Mouse (Mus musculus) heart, embryonic 13.5 days (tissue): Measurements from ENCODE around the gene Ptges2. TPM values are rescaled to one million over a fixed set of nuclear protein-coding genes. Genes with fewer than 3 reads are reported as not detected.
A peak's percentile ranks its signal among the peaks of the same experiment; 100 is the strongest.

ENCODE experiments used
- ATAC-seq: fragments of 200-750 bp; cut with Nextera tagmentation; 2 replicates; pipeline ENCODE4 v1.8.0; 2017; ENCODE audit warnings: moderate TSS enrichment; ENCODE audit not compliant: insufficient number of reproducible peaks, low FRiP score, low TSS enrichment; ENCODE audit errors: extremely low read depth
- H3K27ac ChIP-seq: fragments of 300-500 bp; sonication (generic); replicated peaks from 2 replicates; pipeline ENCODE4 v1.5.1; 2015; ENCODE audit warnings: moderate library complexity, mild to moderate bottlenecking, inconsistent platforms
- H3K27me3 ChIP-seq: fragments of 300-500 bp; sonication (generic); replicated peaks from 2 replicates; pipeline ENCODE4 v1.6.1; 2015; ENCODE audit warnings: mild to moderate bottlenecking, inconsistent platforms
- H3K36me3 ChIP-seq: fragments of 300-500 bp; sonication (generic); 2 replicates; pipeline ENCODE4 v1.6.1; 2015; ENCODE audit warnings: mild to moderate bottlenecking, inconsistent platforms
- H3K4me1 ChIP-seq: fragments of 300-500 bp; sonication (generic); 2 replicates; pipeline ENCODE4 v1.6.1; 2015; ENCODE audit warnings: inconsistent platforms
- H3K4me2 ChIP-seq: fragments of 300-500 bp; sonication (generic); 2 replicates; pipeline ENCODE4 v1.6.1; 2015; ENCODE audit warnings: inconsistent platforms, mild to moderate bottlenecking, moderate library complexity
- H3K4me3 ChIP-seq: fragments of 300-500 bp; sonication (generic); 2 replicates; pipeline ENCODE4 v1.5.1; 2015; ENCODE audit warnings: moderate library complexity, mild to moderate bottlenecking, inconsistent platforms
- H3K9ac ChIP-seq: fragments of 300-500 bp; sonication (generic); 2 replicates; pipeline ENCODE4 v1.6.1; 2015; ENCODE audit warnings: inconsistent platforms, mild to moderate bottlenecking, moderate library complexity
- H3K9me3 ChIP-seq: fragments of 300-500 bp; sonication (generic); 2 replicates; pipeline ENCODE4 v1.6.1; 2016; ENCODE audit warnings: inconsistent platforms
- WGBS: fragments of 180-500 bp; shearing (Covaris S2); methylation state at CpG from one replicate; pipeline ENCODE4 v1.1.7; 2015; ENCODE audit warnings: mixed read lengths; 5-methylcytosine and 5-hydroxymethylcytosine counted together
- polyA plus RNA-seq: library from polyadenylated mRNA; unstranded; fragments of >200 nt; fragmentation: Nextera tagmentation; extraction: Ambion mirVana; gene quantifications from 2 replicates; pipeline ENCODE4 v1.2.1, GENCODE M21; 2015

The Ptges2 gene
- polyA plus RNA-seq, 1 experiment from 2014 or later = 35.3 TPM

DNA sequence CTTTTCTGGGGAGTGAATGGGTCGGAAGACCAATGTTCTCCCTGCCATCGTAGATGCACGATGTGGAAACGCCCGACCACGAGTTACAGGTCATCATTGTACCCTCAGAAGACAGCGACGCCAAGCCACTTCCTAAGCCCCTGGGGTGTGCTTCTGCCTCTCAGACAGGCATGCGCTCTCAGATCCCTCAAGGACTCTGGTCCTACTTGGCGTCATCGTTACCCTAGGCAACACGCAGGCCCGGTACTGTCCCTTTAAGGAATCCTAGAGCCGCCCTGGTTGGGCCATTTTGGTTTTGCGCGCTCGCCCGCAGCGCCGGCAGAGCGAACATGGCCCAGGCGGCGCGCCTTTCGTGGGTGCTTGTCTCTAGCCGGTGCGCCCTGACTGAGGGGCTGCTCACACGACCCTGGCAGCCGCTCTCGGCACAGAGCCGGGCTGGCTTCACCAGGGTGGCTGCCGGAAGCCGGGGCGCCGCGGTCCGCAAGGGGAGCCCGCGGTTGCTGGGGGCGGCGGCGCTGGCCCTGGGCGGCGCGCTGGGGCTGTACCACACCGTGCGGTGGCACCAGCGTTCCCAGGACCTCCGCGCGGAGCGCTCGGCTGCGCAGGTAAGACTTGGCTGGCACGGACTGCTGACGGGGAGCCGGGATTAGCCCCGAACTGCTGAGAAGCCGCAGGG is 388 bp downstream of the Ptges2 start:
- H3K9me3 ChIP-seq = no peaks in the 10 kb centered on the region
- H3K27me3 ChIP-seq = no peaks in the 10 kb centered on the region
- peak overlapping the region; percentile 94 for H3K9ac ChIP-seq
- peak overlapping the region; percentile 96 for H3K4me2 ChIP-seq
- H3K27ac ChIP-seq = peak overlapping the region; percentile 93
- peaks cover 25% of the 10 kb centered on the region for H3K4me1 ChIP-seq
- WGBS = under 1% methylated on average over 59 of the region's 59 CpGs
- H3K36me3 ChIP-seq = peaks cover 32% of the 10 kb centered on the region
- peak overlapping the region; percentile 96 for H3K4me3 ChIP-seq
- peak; percentile 84 for ATAC-seq

DNA sequence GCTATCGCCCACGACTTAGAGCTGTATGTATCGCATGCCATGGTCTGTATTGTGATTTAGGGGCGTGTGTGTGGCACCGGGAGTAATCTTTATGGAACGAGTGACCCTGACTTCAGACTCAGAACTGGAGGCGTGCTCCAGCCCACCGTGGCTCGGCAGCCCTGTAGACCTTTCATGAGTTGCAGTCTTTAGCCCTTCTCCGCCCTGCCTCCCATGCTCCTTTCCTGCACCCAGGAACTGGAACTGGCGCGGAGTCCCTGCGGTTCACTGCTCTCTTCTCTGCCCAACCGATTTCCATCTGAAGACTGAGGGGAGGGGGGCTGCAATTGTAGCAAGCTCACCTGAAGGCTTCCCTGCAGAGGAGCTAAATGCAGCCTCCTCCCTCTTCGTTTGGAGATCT is 999 bp downstream of the Ptges2 start:
- peaks cover 25% of the 10 kb centered on the region for H3K4me1 ChIP-seq
- 0% methylated on average over 15 of the region's 15 CpGs for WGBS
- no peaks in the 10 kb centered on the region for H3K9me3 ChIP-seq
- H3K4me3 ChIP-seq = peak overlapping the region; percentile 96
- peak overlapping the region; percentile 94 for H3K9ac ChIP-seq
- H3K4me2 ChIP-seq = peak overlapping the region; percentile 96
- H3K36me3 ChIP-seq = peaks cover 38% of the 10 kb centered on the region
- H3K27me3 ChIP-seq = no peaks in the 10 kb centered on the region
- no peak for ATAC-seq
- peak overlapping the region; percentile 93 for H3K27ac ChIP-seq

DNA sequence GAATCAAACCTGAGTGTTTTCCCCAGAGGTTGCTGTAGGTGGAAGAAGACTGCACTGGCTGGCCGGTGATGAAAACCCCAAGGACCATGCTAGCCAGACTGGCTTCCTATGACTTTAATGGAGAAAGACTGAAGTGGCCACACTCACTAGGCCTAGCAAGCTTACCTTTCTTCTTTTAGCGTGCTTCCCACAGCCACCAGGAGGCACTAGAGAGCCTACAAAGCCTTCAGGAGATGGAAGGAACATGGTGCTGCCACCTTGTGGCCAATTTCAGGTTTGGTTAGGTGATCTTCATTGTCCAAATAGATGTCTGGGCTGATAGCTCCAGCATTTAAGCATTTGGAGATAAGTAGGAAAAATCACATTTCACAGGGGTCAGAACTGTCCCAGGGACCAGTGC is 9.0 kb downstream of the Ptges2 start:
- Histone ChIP-seq H3K9me3 (no peaks in the 10 kb centered on the region), H3K27ac (no peak overlapping the region), H3K4me3 (no peak overlapping the region), H3K4me2 (no peak overlapping the region), H3K4me1 (no peaks in the 10 kb centered on the region), H3K9ac (no peak overlapping the region), H3K27me3 (no peaks in the 10 kb centered on the region), H3K36me3 (peaks cover 36% of the 10 kb centered on the region)
- no peak for ATAC-seq
- whole genome bisulfite sequencing = 12% methylated on average over 2 of the region's 2 CpGs

DNA sequence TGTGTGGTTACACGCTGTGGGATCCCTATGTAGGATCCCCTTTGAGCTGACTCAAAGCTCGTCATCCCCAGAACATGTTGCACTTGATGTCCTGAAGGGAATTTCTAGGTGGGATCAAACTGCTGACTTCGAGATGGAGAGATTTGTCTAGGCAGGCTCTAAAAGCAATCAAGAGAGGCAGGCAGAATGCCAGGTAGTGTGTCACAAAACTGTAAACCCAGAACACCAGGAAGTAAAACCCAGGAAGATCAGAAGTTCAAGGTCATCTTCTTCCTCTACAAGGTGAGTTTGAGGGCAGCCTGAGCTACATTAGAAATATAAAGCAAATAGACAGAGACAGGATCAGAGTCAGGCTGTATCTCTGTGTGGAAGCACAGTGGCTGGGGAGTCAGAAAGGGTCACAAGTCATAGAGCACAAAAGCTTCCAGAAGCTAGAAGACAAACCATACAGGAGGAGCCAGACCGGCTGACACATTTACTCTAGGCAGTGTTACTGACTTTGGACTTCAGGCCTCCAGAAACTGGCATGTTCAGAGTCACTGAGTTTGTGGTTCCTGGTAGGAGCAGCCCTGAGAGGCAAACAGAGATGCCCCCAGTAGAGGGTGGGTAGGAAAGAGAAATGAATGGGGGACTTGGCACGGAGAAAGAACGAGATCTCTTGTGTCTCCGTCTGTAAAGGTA is 11.6 kb downstream of the Ptges2 start:
- H3K4me2 ChIP-seq = no peak overlapping the region
- H3K9ac ChIP-seq = 0 out of 2 replicates have a peak overlapping the region, but pooled peaks have one; percentile 7
- H3K4me1 ChIP-seq = no peaks in the 10 kb centered on the region
- H3K27ac ChIP-seq = no peak overlapping the region
- no peaks in the 10 kb centered on the region for H3K9me3 ChIP-seq
- H3K36me3 ChIP-seq = peaks cover 10% of the 10 kb centered on the region
- WGBS = 74% methylated on average over 7 of the region's 7 CpGs
- no peaks in the 10 kb centered on the region for H3K27me3 ChIP-seq
- ATAC-seq = no peak
- H3K4me3 ChIP-seq = no peak overlapping the region

DNA sequence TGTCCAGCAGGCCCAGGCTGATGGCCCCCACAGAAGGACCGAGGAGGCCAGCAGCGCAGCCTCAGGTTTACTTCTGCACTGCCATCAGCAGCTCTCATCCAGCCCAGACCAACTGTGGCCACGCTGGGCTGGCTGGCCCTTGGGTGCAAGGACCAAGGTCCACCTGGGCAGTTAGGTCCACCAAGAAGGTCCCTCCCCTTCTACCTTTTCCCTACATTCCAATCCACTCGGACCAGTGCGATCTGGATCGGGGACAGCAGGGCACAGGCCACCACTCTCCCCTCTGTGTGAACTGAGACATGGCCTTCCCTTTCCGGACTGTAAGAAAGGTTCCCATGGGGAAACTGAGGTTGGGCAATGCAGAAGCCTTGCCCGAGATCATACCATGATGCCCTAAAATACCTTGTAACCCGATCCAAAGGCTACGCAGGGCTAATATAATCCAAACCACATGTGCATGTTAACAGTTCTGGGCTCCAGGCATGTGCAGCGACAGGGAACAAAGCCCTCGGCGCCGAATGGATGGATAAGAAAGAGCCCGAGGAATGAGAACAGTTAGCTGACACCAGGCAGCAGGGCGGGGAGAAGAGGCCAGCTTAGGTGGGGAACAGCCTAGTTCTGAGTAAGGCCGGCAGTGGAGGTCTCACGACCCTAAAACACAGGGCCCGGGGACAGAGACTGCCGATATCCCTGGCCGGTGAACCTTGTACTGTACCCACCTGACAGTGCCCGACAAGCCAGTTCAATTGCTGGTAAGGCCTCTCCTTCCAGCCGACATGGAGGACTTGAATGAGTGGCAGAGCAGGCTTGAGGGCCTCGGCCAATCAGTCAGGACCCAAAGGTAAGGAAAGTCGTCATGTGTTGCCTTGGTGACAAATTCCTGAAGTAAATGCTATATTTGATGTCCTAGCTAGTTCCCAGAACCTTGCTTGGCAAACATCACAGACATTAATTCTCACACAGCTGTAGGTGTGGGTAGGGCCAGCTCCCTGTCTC is 13.0 kb downstream of the Ptges2 start:
- Histone ChIP-seq H3K9ac (0 out of 2 replicates have a peak overlapping the region, but pooled peaks have one; percentile 19), H3K4me1 (no peaks in the 10 kb centered on the region), H3K4me2 (no peak overlapping the region), H3K36me3 (peaks cover 1% of the 10 kb centered on the region; the same call in 1 of the 2 replicates), H3K4me3 (no peak overlapping the region), H3K27ac (no peak overlapping the region), H3K9me3 (no peaks in the 10 kb centered on the region), H3K27me3 (no peaks in the 10 kb centered on the region)
- ATAC-seq = no peak
- WGBS = 61% methylated on average over 25 of the region's 25 CpGs

DNA sequence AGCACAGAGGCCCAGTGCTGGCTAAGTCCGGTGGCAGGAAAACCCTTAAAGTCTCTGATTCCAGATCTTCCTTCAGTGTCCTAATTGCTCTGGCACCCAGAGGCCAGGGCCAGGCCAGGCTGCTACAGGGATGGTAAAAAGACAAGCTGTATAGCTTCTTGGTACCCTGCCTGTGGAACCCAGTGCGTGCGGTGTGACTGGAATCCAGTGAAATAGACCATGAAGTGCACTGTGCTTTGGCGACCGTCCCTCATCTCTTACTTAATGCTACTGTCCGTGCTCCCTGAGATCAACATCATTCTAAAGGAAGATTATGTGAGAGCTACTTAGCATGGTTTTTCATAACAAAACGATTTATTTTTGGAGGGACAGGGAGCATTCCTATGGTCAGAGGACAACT is 15.7 kb downstream of the Ptges2 start:
- Histone ChIP-seq H3K4me3 (no peak overlapping the region), H3K27ac (no peak overlapping the region), H3K4me1 (no peaks in the 10 kb centered on the region), H3K9ac (no peak overlapping the region; the same call in 1 of the 2 replicates), H3K9me3 (no peaks in the 10 kb centered on the region), H3K36me3 (peaks cover 28% of the 10 kb centered on the region), H3K4me2 (no peak overlapping the region), H3K27me3 (no peaks in the 10 kb centered on the region)
- ATAC-seq = no peak
- WGBS = 82% methylated on average over 7 of the region's 7 CpGs

DNA sequence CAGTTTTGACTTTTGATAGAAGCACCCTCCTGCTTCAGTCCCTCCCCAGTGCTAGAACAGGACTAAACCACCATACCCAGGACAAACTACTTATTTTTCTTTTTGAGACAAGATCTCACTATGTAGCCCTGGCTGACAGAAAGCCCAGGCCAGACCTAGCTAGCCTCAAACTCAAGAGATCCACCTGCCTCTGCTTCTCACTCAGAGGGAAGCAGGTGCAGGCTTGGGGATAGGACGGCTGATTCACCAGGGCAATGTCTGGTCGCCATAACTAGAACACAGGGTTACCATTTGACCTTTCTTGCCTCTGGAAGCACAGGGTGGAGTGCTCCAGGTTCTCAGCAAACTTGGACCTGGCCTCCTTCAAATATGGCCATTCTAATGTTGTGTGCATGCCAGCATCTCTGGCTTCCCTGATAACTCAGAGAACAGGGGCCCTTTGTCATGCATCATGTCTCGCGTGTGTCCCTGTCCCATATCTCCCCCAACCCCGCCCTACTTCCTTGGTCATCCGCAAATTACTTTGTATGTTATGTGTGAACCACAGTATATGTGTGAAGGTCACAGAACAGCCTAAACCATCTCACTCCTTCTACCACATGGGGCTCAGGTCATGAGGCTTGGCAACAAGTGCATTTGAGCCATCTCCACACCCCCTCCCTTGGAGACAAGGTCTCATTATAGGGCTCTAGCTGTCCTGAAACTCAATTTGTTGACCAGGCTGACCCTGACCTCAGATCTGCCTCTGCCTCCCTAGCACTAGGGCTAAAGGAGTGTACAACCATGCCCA is 17.2 kb downstream of the Ptges2 start:
- Histone ChIP-seq H3K4me3 (no peak overlapping the region), H3K4me1 (no peaks in the 10 kb centered on the region), H3K27me3 (no peaks in the 10 kb centered on the region), H3K36me3 (peaks cover 43% of the 10 kb centered on the region), H3K9me3 (no peaks in the 10 kb centered on the region), H3K4me2 (no peak overlapping the region), H3K9ac (no peak overlapping the region), H3K27ac (no peak overlapping the region)
- no peak for ATAC-seq
- 74% methylated on average over 6 of the region's 6 CpGs for WGBS

DNA sequence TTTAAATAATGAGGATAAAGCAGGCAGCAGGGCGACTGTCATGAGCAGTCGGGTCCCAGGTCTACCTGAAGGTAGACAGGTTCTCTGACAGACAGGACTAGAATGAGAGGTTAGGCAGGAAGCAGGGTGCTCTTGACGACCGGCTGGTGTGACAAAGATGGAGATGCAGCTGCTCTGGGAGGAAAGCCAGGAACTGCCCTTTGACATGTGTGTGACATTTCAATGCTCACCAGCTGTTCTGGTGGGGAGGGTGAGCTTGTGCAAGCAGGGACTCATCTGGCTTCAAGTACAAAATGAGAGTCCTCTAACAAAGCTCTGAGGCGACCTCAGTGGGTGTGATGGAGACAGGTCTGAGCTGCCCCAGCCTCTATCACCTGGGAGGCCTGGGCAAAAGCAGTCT is 18.2 kb downstream of the Ptges2 start:
- H3K4me2 ChIP-seq = no peak overlapping the region
- no peaks in the 10 kb centered on the region for H3K9me3 ChIP-seq
- peaks cover 53% of the 10 kb centered on the region for H3K36me3 ChIP-seq
- no peaks in the 10 kb centered on the region for H3K4me1 ChIP-seq
- H3K27ac ChIP-seq = no peak overlapping the region
- no peak overlapping the region for H3K4me3 ChIP-seq
- ATAC-seq = no peak
- no peaks in the 10 kb centered on the region for H3K27me3 ChIP-seq
- H3K9ac ChIP-seq = no peak overlapping the region
- 55% methylated on average over 5 of the region's 5 CpGs for WGBS

DNA sequence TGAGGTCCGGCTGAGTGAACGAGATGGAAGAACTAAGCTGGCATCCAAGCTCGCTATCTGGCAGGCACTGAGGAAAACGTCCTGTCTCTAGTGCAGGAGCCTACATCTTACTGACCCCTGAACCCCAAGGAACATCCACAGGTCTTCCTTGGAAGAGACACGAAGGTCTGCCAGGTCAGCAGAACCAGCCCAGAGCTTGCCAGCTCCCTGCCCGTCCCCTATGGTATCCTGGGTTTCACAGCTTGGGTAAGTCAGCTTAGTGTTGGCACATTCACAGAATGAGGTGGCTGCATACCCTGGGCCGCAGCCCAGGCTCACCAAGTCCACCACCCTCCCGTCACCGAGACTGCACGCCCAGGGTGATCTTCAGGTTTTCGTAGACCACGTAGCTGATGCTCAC is 20.1 kb downstream of the Ptges2 start:
- no peak overlapping the region for H3K4me2 ChIP-seq
- no peak overlapping the region for H3K27ac ChIP-seq
- no peaks in the 10 kb centered on the region for H3K27me3 ChIP-seq
- peaks cover 72% of the 10 kb centered on the region for H3K36me3 ChIP-seq
- H3K4me3 ChIP-seq = no peak overlapping the region
- no peaks in the 10 kb centered on the region for H3K4me1 ChIP-seq
- 91% methylated on average over 12 of the region's 12 CpGs for WGBS
- H3K9me3 ChIP-seq = no peaks in the 10 kb centered on the region
- no peak overlapping the region for H3K9ac ChIP-seq
- ATAC-seq = no peak

DNA sequence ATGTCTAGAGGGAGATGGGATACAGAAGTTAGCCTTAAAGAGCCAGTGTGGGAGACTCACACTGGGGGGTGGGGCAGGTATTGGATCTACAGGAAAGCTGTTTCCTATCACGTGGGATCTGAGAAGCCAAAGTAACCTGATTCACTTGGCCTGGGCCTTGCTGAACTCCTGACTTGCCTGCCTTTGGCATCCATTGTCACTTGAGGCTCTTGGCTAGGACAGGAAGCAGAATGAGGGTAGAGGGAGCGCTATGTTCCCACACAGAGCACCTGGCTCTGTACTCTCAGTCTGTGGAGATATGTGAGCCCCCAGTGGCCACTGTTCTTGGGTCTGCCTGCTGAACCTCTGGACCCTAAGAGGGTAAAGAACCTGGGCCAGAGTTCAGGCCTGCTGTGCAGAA is 20.9 kb downstream of the Ptges2 start:
- Histone ChIP-seq H3K36me3 (peaks cover 76% of the 10 kb centered on the region), H3K9ac (no peak overlapping the region), H3K4me2 (no peak overlapping the region), H3K27ac (no peak overlapping the region), H3K9me3 (no peaks in the 10 kb centered on the region), H3K4me3 (no peak overlapping the region), H3K4me1 (peaks cover 1% of the 10 kb centered on the region), H3K27me3 (no peaks in the 10 kb centered on the region)
- ATAC-seq = no peak
- 75% methylated on average over 2 of the region's 2 CpGs for WGBS
